Mouse (Mus musculus) lung, embryonic 16.5 days (tissue): ENCODE measurements around the gene Cabcoco1. TPM values are rescaled to one million over a fixed set of nuclear protein-coding genes. Genes with fewer than 3 reads are reported as not detected.

Experiments
- ATAC-seq: fragments of 200-750 bp; cut with Nextera tagmentation; 2 replicates; pipeline ENCODE4 v1.8.0; 2017; ENCODE audit warnings: low read depth, mild to moderate bottlenecking, moderate library complexity
- H3K27ac ChIP-seq: fragments of 300-500 bp; sonication (generic); 2 replicates; pipeline ENCODE4 v1.5.1; 2014; ENCODE audit warnings: mild to moderate bottlenecking, control low read depth, low read length
- H3K27me3 ChIP-seq: fragments of 300-500 bp; sonication (generic); 2 replicates; pipeline ENCODE4 v1.6.1; 2014; ENCODE audit warnings: low read depth, low read length, mixed read lengths; ENCODE audit not compliant: control insufficient read depth, insufficient read depth
- H3K36me3 ChIP-seq: fragments of 300-500 bp; sonication (generic); 2 replicates; pipeline ENCODE4 v1.6.1; 2014; ENCODE audit warnings: low read length; ENCODE audit not compliant: control insufficient read depth, insufficient read depth
- H3K4me1 ChIP-seq: fragments of 300-500 bp; sonication (generic); replicated peaks from 2 replicates; pipeline ENCODE4 v1.6.1; 2014; ENCODE audit warnings: low read length, mixed read lengths; ENCODE audit not compliant: control insufficient read depth, insufficient read depth
- H3K4me2 ChIP-seq: fragments of 300-500 bp; sonication (generic); 2 replicates; pipeline ENCODE4 v1.6.1; 2014; ENCODE audit warnings: low read depth, low read length, control low read depth
- H3K4me3 ChIP-seq: fragments of 300-500 bp; sonication (generic); 2 replicates; pipeline ENCODE4 v1.5.1; 2014; ENCODE audit warnings: mild to moderate bottlenecking, low read length, control low read depth
- H3K9ac ChIP-seq: fragments of 300-500 bp; sonication (generic); 2 replicates; pipeline ENCODE4 v1.6.1; 2014; ENCODE audit warnings: low read length, control low read depth
- H3K9me3 ChIP-seq: fragments of 300-500 bp; sonication (generic); 2 replicates; pipeline ENCODE4 v1.6.1; 2016; ENCODE audit warnings: low read length; ENCODE audit not compliant: control insufficient read depth
- WGBS: fragments of 180-500 bp; shearing (Covaris S2); extraction: QIAGEN DNeasy Blood & Tissue Kit; methylation state at CpG from one replicate; pipeline ENCODE4 v1.1.7; 2014; 5-methylcytosine and 5-hydroxymethylcytosine counted together
- polyA plus RNA-seq: library from polyadenylated mRNA; unstranded; fragments of >200 nt; fragmentation: Nextera tagmentation; extraction: Ambion mirVana; gene quantifications from 2 replicates; pipeline ENCODE4 v1.2.1, GENCODE M21; 2015

Cabcoco1 gene
- polyA plus RNA-seq, 1 experiment from 2014 or later: 11.0 TPM

GRCm38 (mm10) chr10:68553677-68554076 lies 12.0 kb upstream of the Cabcoco1 start:
- Histone ChIP-seq H3K9ac (no peak overlapping the region), H3K27me3 (no peaks in the 10 kb centered on the region), H3K9me3 (no peaks in the 10 kb centered on the region), H3K4me1 (no peaks in the 10 kb centered on the region), H3K27ac (no peak overlapping the region), H3K36me3 (no peaks in the 10 kb centered on the region), H3K4me2 (no peak overlapping the region), H3K4me3 (no peak overlapping the region)
- no peak for ATAC-seq
- 87% methylated on average over 3 of the region's 3 CpGs for WGBS

GRCm38 (mm10) chr10:68552556-68552955 lies 10.9 kb upstream of the Cabcoco1 start:
- H3K4me3 ChIP-seq: no peak overlapping the region
- H3K4me2 ChIP-seq: no peak overlapping the region
- no peaks in the 10 kb centered on the region for H3K36me3 ChIP-seq
- no peak overlapping the region for H3K9ac ChIP-seq
- WGBS: 85% methylated on average over 2 of the region's 2 CpGs
- H3K27ac ChIP-seq: no peak overlapping the region
- H3K4me1 ChIP-seq: no peaks in the 10 kb centered on the region
- no peaks in the 10 kb centered on the region for H3K27me3 ChIP-seq
- H3K9me3 ChIP-seq: no peaks in the 10 kb centered on the region
- ATAC-seq: no peak

- H3K4me2 ChIP-seq: no peak overlapping the region
- H3K27me3 ChIP-seq: no peaks in the 10 kb centered on the region
- no peaks in the 10 kb centered on the region for H3K36me3 ChIP-seq
- no peaks in the 10 kb centered on the region for H3K9me3 ChIP-seq
- H3K27ac ChIP-seq: no peak overlapping the region
- no peaks in the 10 kb centered on the region for H3K4me1 ChIP-seq
- 81% methylated on average over 7 of the region's 7 CpGs for WGBS
- ATAC-seq: no peak
- no peak overlapping the region for H3K9ac ChIP-seq
- H3K4me3 ChIP-seq: no peak overlapping the region
Observed at GRCm38 (mm10) chr10:68551316-68551715, 9.6 kb upstream of the Cabcoco1 start.

GRCm38 (mm10) chr10:68550668-68551267 lies 9.1 kb upstream of the Cabcoco1 start:
- H3K27ac ChIP-seq: no peak overlapping the region
- no peaks in the 10 kb centered on the region for H3K27me3 ChIP-seq
- H3K4me3 ChIP-seq: no peak overlapping the region
- no peak overlapping the region for H3K9ac ChIP-seq
- 68% methylated on average over 9 of the region's 9 CpGs for WGBS
- H3K9me3 ChIP-seq: no peaks in the 10 kb centered on the region
- no peak overlapping the region for H3K4me2 ChIP-seq
- no peaks in the 10 kb centered on the region for H3K36me3 ChIP-seq
- ATAC-seq: no peak
- peaks cover 2% of the 10 kb centered on the region for H3K4me1 ChIP-seq

DNA sequence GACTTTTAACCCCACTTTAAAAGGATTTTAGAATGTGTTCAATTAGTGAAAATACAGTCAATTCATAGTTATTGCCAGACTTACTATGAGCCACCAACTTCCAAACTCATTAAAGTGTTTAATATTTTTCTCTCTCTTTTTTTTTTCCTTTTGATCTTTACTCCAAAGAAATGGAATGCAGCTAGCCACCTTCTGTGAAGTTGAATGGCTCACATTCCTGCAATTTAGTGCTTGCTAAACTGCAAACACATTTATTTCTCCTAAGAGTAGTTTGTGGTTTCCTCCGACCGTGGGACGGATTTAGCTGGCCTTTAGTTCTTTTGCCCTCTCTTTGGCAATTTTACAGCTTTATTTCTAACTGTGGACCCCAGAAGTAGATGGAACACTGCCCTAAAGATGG lies 1.4 kb upstream of the Cabcoco1 start:
- 47% methylated on average over 3 of the region's 3 CpGs for WGBS
- Histone ChIP-seq H3K4me2 (no peak overlapping the region), H3K9ac (no peak overlapping the region), H3K27ac (peak overlapping the region; percentile 58), H3K36me3 (no peaks in the 10 kb centered on the region), H3K9me3 (no peaks in the 10 kb centered on the region), H3K27me3 (no peaks in the 10 kb centered on the region), H3K4me3 (no peak overlapping the region), H3K4me1 (peaks cover 24% of the 10 kb centered on the region)
- no peak for ATAC-seq

GRCm38 (mm10) chr10:68541943-68542420 lies 286 bp upstream of the Cabcoco1 start:
- Histone ChIP-seq H3K27ac (peak overlapping the region; percentile 56), H3K4me1 (peaks cover 30% of the 10 kb centered on the region), H3K4me2 (peak overlapping the region; percentile 66), H3K36me3 (no peaks in the 10 kb centered on the region), H3K9ac (peak overlapping the region; percentile 62; the same call in 1 of the 2 replicates), H3K4me3 (peak overlapping the region; percentile 52), H3K27me3 (no peaks in the 10 kb centered on the region), H3K9me3 (no peaks in the 10 kb centered on the region)
- no peak for ATAC-seq
- 33% methylated on average over 7 of the region's 7 CpGs for WGBS

DNA sequence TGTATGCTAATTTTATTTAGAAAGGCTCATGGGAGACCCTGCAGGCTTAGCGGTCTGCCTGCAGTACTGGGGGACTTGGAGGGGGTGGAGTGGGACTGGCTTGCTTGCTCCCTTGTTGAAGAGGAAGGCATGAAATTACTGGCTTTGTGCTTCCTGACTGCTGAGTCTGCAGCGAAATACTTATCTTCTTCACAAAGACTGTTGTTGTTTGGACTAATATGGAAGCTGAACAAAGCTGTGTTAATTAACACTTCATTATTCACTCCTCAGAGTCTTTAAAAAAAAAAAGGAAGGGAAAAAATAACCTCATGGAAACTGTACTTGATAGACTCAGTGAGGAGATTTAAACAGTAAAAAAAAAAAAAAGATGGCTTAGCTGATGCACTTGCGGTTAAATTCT lies 1.1 kb downstream of the Cabcoco1 start:
- Histone ChIP-seq H3K27ac (no peak overlapping the region; the same call in 1 of the 2 replicates), H3K27me3 (no peaks in the 10 kb centered on the region), H3K9ac (no peak overlapping the region), H3K36me3 (no peaks in the 10 kb centered on the region), H3K4me3 (no peak overlapping the region), H3K4me2 (peak overlapping the region; percentile 66; the same call in 1 of the 2 replicates), H3K9me3 (no peaks in the 10 kb centered on the region), H3K4me1 (peaks cover 31% of the 10 kb centered on the region)
- ATAC-seq: no peak
- 36% methylated on average over 3 of the region's 3 CpGs for WGBS

GRCm38 (mm10) chr10:68537261-68537950 lies 4.3 kb downstream of the Cabcoco1 start:
- Histone ChIP-seq H3K4me1 (peaks cover 27% of the 10 kb centered on the region), H3K27me3 (no peaks in the 10 kb centered on the region), H3K27ac (peak overlapping the region; percentile 44), H3K4me2 (no peak overlapping the region), H3K9ac (no peak overlapping the region), H3K4me3 (no peak overlapping the region), H3K36me3 (no peaks in the 10 kb centered on the region), H3K9me3 (no peaks in the 10 kb centered on the region)
- ATAC-seq: peak; percentile 24; the same call in 1 of the 2 replicates
- WGBS: 39% methylated on average over 4 of the region's 4 CpGs

DNA sequence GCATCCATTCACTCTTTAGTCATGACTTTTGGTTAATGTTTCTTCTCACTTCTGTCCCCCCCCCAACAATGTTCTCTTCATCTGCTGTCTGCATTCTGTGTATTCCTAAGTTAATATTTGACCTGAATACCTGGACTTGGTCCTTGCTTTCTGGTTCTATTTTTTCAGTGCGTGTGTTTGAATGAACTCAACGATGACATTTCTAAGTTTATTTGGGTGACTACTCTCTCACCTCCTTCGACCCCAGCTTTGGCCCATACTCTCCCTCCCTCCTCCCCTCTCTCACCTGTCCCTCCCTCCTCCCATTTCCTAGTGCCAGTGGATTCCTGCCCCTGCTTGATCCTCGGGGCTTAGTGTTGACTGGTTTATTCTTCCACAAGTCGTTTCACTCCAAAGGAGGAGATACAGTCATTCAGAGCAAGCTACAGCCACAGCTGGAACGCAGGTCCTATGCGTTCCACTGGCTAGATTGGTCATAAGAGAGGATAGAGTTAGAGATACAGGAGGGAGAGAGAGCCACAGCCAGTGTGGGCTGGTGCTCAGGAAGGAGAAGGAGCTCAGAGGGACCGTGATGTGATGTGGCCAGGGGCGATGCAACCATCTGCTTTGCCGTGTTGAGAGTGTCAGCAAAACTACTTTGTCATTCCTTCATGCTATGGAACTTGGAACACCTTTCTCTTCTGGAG lies 12.2 kb downstream of the Cabcoco1 start:
- Histone ChIP-seq H3K36me3 (no peaks in the 10 kb centered on the region), H3K9ac (no peak overlapping the region), H3K4me3 (no peak overlapping the region), H3K4me2 (no peak overlapping the region), H3K27ac (no peak overlapping the region), H3K4me1 (peaks cover 6% of the 10 kb centered on the region; the same call in 1 of the 2 replicates), H3K9me3 (no peaks in the 10 kb centered on the region), H3K27me3 (no peaks in the 10 kb centered on the region)
- WGBS: 68% methylated on average over 10 of the region's 10 CpGs
- ATAC-seq: no peak
